Mouse (Mus musculus): ENCODE data around the gene Tns2. TPM values are rescaled to one million over a fixed set of nuclear protein-coding genes. Genes with fewer than 3 reads are reported as not detected.

Tns2 gene
- total RNA-seq, 2 experiments from 2014 or later, result 64.5 to 84.6 TPM

Other genes starting within 250 kb of the Tns2 start
- under 1 TPM; 0.18 to 0.51 TPM for gene Krt1, start 249.6 kb upstream of the Tns2 start, total RNA-seq (2021)
- not detected for gene Krt77, start 230.7 kb upstream of the Tns2 start, total RNA-seq (2021)
- not detected for gene Krt76, start 207.5 kb upstream of the Tns2 start, total RNA-seq (2021)
- under 1 TPM in 1 of 2 experiments, not detected in 1; 0.18 TPM for gene Krt4, start 175.7 kb upstream of the Tns2 start, total RNA-seq (2021)
- 1 to 10 TPM; 3.8 to 5.3 TPM for gene Krt79, start 160.1 kb upstream of the Tns2 start, total RNA-seq (2021)
- under 1 TPM in 1 of 2 experiments, not detected in 1; 0.09 TPM for gene Krt78, start 146.1 kb upstream of the Tns2 start, total RNA-seq (2021)
- 10 to 100 TPM; 12.1 to 24.2 TPM for gene Krt8, start 95.9 kb upstream of the Tns2 start, total RNA-seq (2021)
- gene Krt18, start 72.2 kb upstream of the Tns2 start, total RNA-seq (2021), result 10 to 100 TPM; 15.9 to 28.3 TPM
- gene Eif4b, start 26.6 kb upstream of the Tns2 start, total RNA-seq (2021), result 100 to 1,000 TPM; 248 to 266 TPM
- 10 to 100 TPM; 27.4 to 31.5 TPM for gene Spryd3, start 35.8 kb downstream of the Tns2 start, total RNA-seq (2021)
- gene Igfbp6, start 43.9 kb downstream of the Tns2 start, total RNA-seq (2021), result 10 to 100 TPM; 40.3 to 48.1 TPM
- gene Soat2, start 50.1 kb downstream of the Tns2 start, total RNA-seq (2021), result 1 to 10 TPM; 4.9 to 8.1 TPM
- gene Zfp740, start 102.8 kb downstream of the Tns2 start, total RNA-seq (2021), result 10 to 100 TPM; 66.7 to 84.9 TPM
- 100 to 1,000 TPM; 155 to 156 TPM for gene Csad, start 104.3 kb downstream of the Tns2 start, total RNA-seq (2021)
- 1 to 10 TPM; 6.4 to 7.1 TPM for gene Itgb7, start 131.5 kb downstream of the Tns2 start, total RNA-seq (2021)
- 10 to 100 TPM; 22.7 to 30.3 TPM for gene Rarg, start 157.1 kb downstream of the Tns2 start, total RNA-seq (2021)
- gene Gm9918, start 170.2 kb downstream of the Tns2 start, total RNA-seq (2021), result not detected
- 10 to 100 TPM; 29.0 to 29.4 TPM for gene Mfsd5, start 179.0 kb downstream of the Tns2 start, total RNA-seq (2021)
- gene Espl1, start 195.9 kb downstream of the Tns2 start, total RNA-seq (2021), result 10 to 100 TPM in 1 of 2 experiments, 1 to 10 TPM in 1; 8.8 to 11.9 TPM
- 100 to 1,000 TPM; 342 to 354 TPM for gene Pfdn5, start 225.7 kb downstream of the Tns2 start, total RNA-seq (2021)
- 10 to 100 TPM; 50.0 to 62.5 TPM for gene Myg1, start 231.3 kb downstream of the Tns2 start, total RNA-seq (2021)